Mouse (Mus musculus): Measurements from ENCODE around the gene Sim2. TPM values are rescaled to one million over a fixed set of nuclear protein-coding genes. Genes with fewer than 3 reads are reported as not detected.

Gene Sim2
- polyA plus RNA-seq, 1 experiment from 2014 or later, result 0.11 TPM

GRCm38 (mm10) chr16:94085603-94086285 lies 1.0 kb downstream of the Sim2 start:
- Histone ChIP-seq H3K9ac (ENCODE audit: low read length) (no peak overlapping the region), H3K27ac (replicated peaks in 1 of 2; ENCODE audit: control insufficient read depth in 1 of 2, insufficient read depth in 1 of 2, low read depth in 2 of 2, low read length in 2 of 2) (no peak overlapping the region), H3K4me3 (ENCODE audit: control insufficient read depth in 1 of 2, insufficient read depth in 1 of 2, low read depth in 1 of 2, low read length in 2 of 2) (peak overlapping the region; percentile 33 to 47; a peak in 3 of 4 replicates), H3K4me2 (ENCODE audit: low read length) (peak overlapping the region; percentile 80), H3K9me3 (ENCODE audit: control insufficient read depth, low read length) (no peaks in the 10 kb centered on the region), H3K27me3 (ENCODE audit: control insufficient read depth, insufficient read depth, low read length) (peaks cover 96% of the 10 kb centered on the region), H3K36me3 (ENCODE audit: control insufficient read depth, insufficient read depth, low read length) (no peaks in the 10 kb centered on the region), H3K4me1 (ENCODE audit: control insufficient read depth in 2 of 2, insufficient read depth in 2 of 2, low read length in 2 of 2) (peaks cover 4 to 23% of the 10 kb centered on the region in 2 experiments; a peak in 3 of 4 replicates)
- no peak for ATAC-seq (ENCODE audit: insufficient number of reproducible peaks, insufficient read depth, low FRiP score, low read depth)
- 1% methylated on average over 57 of the region's 57 CpGs for WGBS

- Histone ChIP-seq H3K4me2 (ENCODE audit: low read length) (peak overlapping the region; percentile 18; the same call in 1 of the 2 replicates), H3K9me3 (ENCODE audit: control insufficient read depth, low read length) (no peaks in the 10 kb centered on the region), H3K27ac (replicated peaks in 1 of 2; ENCODE audit: control insufficient read depth in 1 of 2, insufficient read depth in 1 of 2, low read depth in 2 of 2, low read length in 2 of 2) (no peak overlapping the region), H3K27me3 (ENCODE audit: control insufficient read depth, insufficient read depth, low read length) (peaks cover 96% of the 10 kb centered on the region), H3K4me1 (ENCODE audit: control insufficient read depth in 2 of 2, insufficient read depth in 2 of 2, low read length in 2 of 2) (peaks cover 4 to 23% of the 10 kb centered on the region in 2 experiments; a peak in 3 of 4 replicates), H3K9ac (ENCODE audit: low read length) (no peak overlapping the region), H3K36me3 (ENCODE audit: control insufficient read depth, insufficient read depth, low read length) (no peaks in the 10 kb centered on the region), H3K4me3 (ENCODE audit: control insufficient read depth in 1 of 2, insufficient read depth in 1 of 2, low read depth in 1 of 2, low read length in 2 of 2) (peak overlapping the region in 1 of 2 experiments; percentile 16; a peak in 1 of 4 replicates)
- no peak for ATAC-seq (ENCODE audit: insufficient number of reproducible peaks, insufficient read depth, low FRiP score, low read depth)
- WGBS, result 3% methylated on average over 50 of the region's 50 CpGs
These were observed 2.2 kb downstream of the Sim2 start for GRCm38 (mm10) chr16:94086701-94087569.

DNA sequence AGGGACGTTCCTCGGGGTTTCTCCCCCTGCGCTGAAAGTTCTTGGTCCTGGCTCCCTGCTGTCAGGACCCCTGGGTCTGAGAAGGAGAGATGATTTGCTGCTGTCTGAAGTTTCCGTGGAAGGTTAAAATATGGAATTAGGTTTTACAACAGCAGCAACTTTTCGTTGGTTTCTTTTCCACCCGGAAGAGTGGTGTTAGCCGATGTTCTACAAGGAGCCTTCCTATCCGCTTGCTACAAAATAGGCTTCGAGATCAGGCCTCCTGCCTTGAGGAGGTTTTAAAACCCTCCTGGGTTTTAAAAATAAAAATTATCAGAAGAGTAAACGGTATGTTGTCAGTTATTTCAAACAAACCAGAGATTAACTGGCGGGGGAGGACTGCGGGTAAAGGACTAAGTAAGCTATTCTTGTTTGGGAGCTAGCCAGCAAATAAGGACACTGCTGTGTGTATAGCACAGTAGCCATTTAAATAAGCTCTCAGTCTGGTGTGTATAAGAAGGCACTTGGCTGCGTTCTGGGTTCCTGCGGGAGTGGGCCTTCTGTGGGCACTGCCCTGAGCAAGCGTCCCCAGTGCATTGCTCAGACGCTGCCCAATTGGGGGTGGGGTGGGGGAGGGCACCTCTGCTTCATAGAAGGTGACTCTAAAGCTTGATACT lies 3.0 kb downstream of the Sim2 start:
- Histone ChIP-seq H3K4me3 (ENCODE audit: control insufficient read depth in 1 of 2, insufficient read depth in 1 of 2, low read depth in 1 of 2, low read length in 2 of 2) (peak overlapping the region in 1 of 2 experiments; percentile 16; a peak in 1 of 4 replicates), H3K9ac (ENCODE audit: low read length) (no peak overlapping the region), H3K9me3 (ENCODE audit: control insufficient read depth, low read length) (no peaks in the 10 kb centered on the region), H3K4me1 (ENCODE audit: control insufficient read depth in 2 of 2, insufficient read depth in 2 of 2, low read length in 2 of 2) (peaks cover 4 to 23% of the 10 kb centered on the region in 2 experiments; a peak in 3 of 4 replicates), H3K27ac (replicated peaks in 1 of 2; ENCODE audit: control insufficient read depth in 1 of 2, insufficient read depth in 1 of 2, low read depth in 2 of 2, low read length in 2 of 2) (no peak overlapping the region), H3K36me3 (ENCODE audit: control insufficient read depth, insufficient read depth, low read length) (no peaks in the 10 kb centered on the region), H3K4me2 (ENCODE audit: low read length) (peak overlapping the region; percentile 18; the same call in 1 of the 2 replicates), H3K27me3 (ENCODE audit: control insufficient read depth, insufficient read depth, low read length) (peaks cover 96% of the 10 kb centered on the region)
- no peak for ATAC-seq (ENCODE audit: insufficient number of reproducible peaks, insufficient read depth, low FRiP score, low read depth)
- 9% methylated on average over 16 of the region's 16 CpGs for WGBS

GRCm38 (mm10) chr16:94088226-94088748 lies 3.6 kb downstream of the Sim2 start:
- Histone ChIP-seq H3K9me3 (ENCODE audit: control insufficient read depth, low read length) (no peaks in the 10 kb centered on the region), H3K36me3 (ENCODE audit: control insufficient read depth, insufficient read depth, low read length) (no peaks in the 10 kb centered on the region), H3K27ac (replicated peaks in 1 of 2; ENCODE audit: control insufficient read depth in 1 of 2, insufficient read depth in 1 of 2, low read depth in 2 of 2, low read length in 2 of 2) (no peak overlapping the region), H3K4me1 (ENCODE audit: control insufficient read depth in 2 of 2, insufficient read depth in 2 of 2, low read length in 2 of 2) (peaks cover 4 to 23% of the 10 kb centered on the region in 2 experiments; a peak in 3 of 4 replicates), H3K4me3 (ENCODE audit: control insufficient read depth in 1 of 2, insufficient read depth in 1 of 2, low read depth in 1 of 2, low read length in 2 of 2) (no peak overlapping the region), H3K4me2 (ENCODE audit: low read length) (no peak overlapping the region), H3K9ac (ENCODE audit: low read length) (no peak overlapping the region), H3K27me3 (ENCODE audit: control insufficient read depth, insufficient read depth, low read length) (peaks cover 96% of the 10 kb centered on the region)
- no peak for ATAC-seq (ENCODE audit: insufficient number of reproducible peaks, insufficient read depth, low FRiP score, low read depth)
- 9% methylated on average over 11 of the region's 11 CpGs for WGBS

- WGBS, result 8% methylated on average over 14 of the region's 14 CpGs
- ATAC-seq (ENCODE audit: insufficient number of reproducible peaks, insufficient read depth, low FRiP score, low read depth), result no peak
- no peak overlapping the region for H3K4me3 ChIP-seq (ENCODE audit: control insufficient read depth in 1 of 2, insufficient read depth in 1 of 2, low read depth in 1 of 2, low read length in 2 of 2)
- H3K9me3 ChIP-seq (ENCODE audit: control insufficient read depth, low read length), result no peaks in the 10 kb centered on the region
- H3K27ac ChIP-seq (replicated peaks in 1 of 2; ENCODE audit: control insufficient read depth in 1 of 2, insufficient read depth in 1 of 2, low read depth in 2 of 2, low read length in 2 of 2), result no peak overlapping the region
- no peak overlapping the region for H3K4me2 ChIP-seq (ENCODE audit: low read length)
- peaks cover 96% of the 10 kb centered on the region for H3K27me3 ChIP-seq (ENCODE audit: control insufficient read depth, insufficient read depth, low read length)
- no peak overlapping the region for H3K9ac ChIP-seq (ENCODE audit: low read length)
- H3K4me1 ChIP-seq (ENCODE audit: control insufficient read depth in 2 of 2, insufficient read depth in 2 of 2, low read length in 2 of 2), result peaks cover 4 to 23% of the 10 kb centered on the region in 2 experiments; a peak in 3 of 4 replicates
- no peaks in the 10 kb centered on the region for H3K36me3 ChIP-seq (ENCODE audit: control insufficient read depth, insufficient read depth, low read length)
These were observed 4.3 kb downstream of the Sim2 start for GRCm38 (mm10) chr16:94088819-94089692.

- Histone ChIP-seq H3K4me3 (ENCODE audit: control insufficient read depth in 1 of 2, insufficient read depth in 1 of 2, low read depth in 1 of 2, low read length in 2 of 2) (no peak overlapping the region), H3K27ac (replicated peaks in 1 of 2; ENCODE audit: control insufficient read depth in 1 of 2, insufficient read depth in 1 of 2, low read depth in 2 of 2, low read length in 2 of 2) (no peak overlapping the region), H3K9ac (ENCODE audit: low read length) (no peak overlapping the region), H3K27me3 (ENCODE audit: control insufficient read depth, insufficient read depth, low read length) (peaks cover 98% of the 10 kb centered on the region), H3K36me3 (ENCODE audit: control insufficient read depth, insufficient read depth, low read length) (no peaks in the 10 kb centered on the region), H3K4me1 (ENCODE audit: control insufficient read depth in 2 of 2, insufficient read depth in 2 of 2, low read length in 2 of 2) (0 out of 4 replicates have a peak, but pooled peaks cover 0 to 4% of the 10 kb centered on the region in 2 experiments), H3K4me2 (ENCODE audit: low read length) (no peak overlapping the region), H3K9me3 (ENCODE audit: control insufficient read depth, low read length) (no peaks in the 10 kb centered on the region)
- WGBS, result 2% methylated on average over 12 of the region's 12 CpGs
- no peak for ATAC-seq (ENCODE audit: insufficient number of reproducible peaks, insufficient read depth, low FRiP score, low read depth)
These were observed 7.9 kb downstream of the Sim2 start for GRCm38 (mm10) chr16:94092511-94093150.

Data from heart, embryonic 14.5 days (tissue).